Mouse (Mus musculus) ES-E14 (cell line): Measurements from ENCODE around the gene Polr2f. TPM values are rescaled to one million over a fixed set of nuclear protein-coding genes. Genes with fewer than 3 reads are reported as not detected.

Experiments used
- DNase-seq: peaks from one replicate; pipeline ENCODE4 v3.0.0-alpha.2; 2013; ENCODE audit warnings: low read depth, low spot score
- H3K27ac ChIP-seq: 2 replicates; pipeline ENCODE4 v1.5.1; 2012; ENCODE audit warnings: low read depth, mild to moderate bottlenecking, low read length, moderate library complexity, mixed read lengths; ENCODE audit not compliant: poor library complexity, insufficient read depth, severe bottlenecking
- H3K36me3 ChIP-seq: 2 replicates; pipeline ENCODE4 v1.6.1; 2012; ENCODE audit warnings: mild to moderate bottlenecking, low read length, moderate library complexity, mixed read lengths; ENCODE audit not compliant: control insufficient read depth, poor library complexity, insufficient read depth, severe bottlenecking
- H3K4me1 ChIP-seq, 2 experiments: fragments of 150-350 bp in 1 of 2; sonication (generic) in 1 of 2; 2 replicates each; pipeline ENCODE4 v1.6.1; 2012; ENCODE audit warnings: low read length in 2 of 2, mild to moderate bottlenecking in 1 of 2, mixed read lengths in 1 of 2; ENCODE audit not compliant: control insufficient read depth in 2 of 2, insufficient read depth in 2 of 2, poor library complexity in 1 of 2
- H3K4me3 ChIP-seq, 2 experiments: fragments of 150-350 bp in 1 of 2; sonication (generic) in 1 of 2; 2 replicates each; pipeline ENCODE4 v1.5.1; 2012; ENCODE audit warnings: low read length in 2 of 2, low read depth in 1 of 2, mild to moderate bottlenecking in 1 of 2, mixed read lengths in 1 of 2; ENCODE audit not compliant: insufficient read depth in 1 of 2, poor library complexity in 1 of 2, severe bottlenecking in 1 of 2
- H3K9ac ChIP-seq: 2 replicates; pipeline ENCODE4 v1.6.1; 2012; ENCODE audit warnings: low read depth, mild to moderate bottlenecking, low read length, mixed read lengths; ENCODE audit not compliant: poor library complexity, insufficient read depth, severe bottlenecking
- H3K9me3 ChIP-seq: fragments of 150-350 bp; sonication (generic); 2 replicates; pipeline ENCODE4 v1.6.1; 2012; ENCODE audit warnings: low read depth, mild to moderate bottlenecking, low read length; ENCODE audit not compliant: control insufficient read depth, insufficient read depth
- CHD2 ChIP-seq: IDR thresholded peaks from 2 replicates; pipeline ENCODE4 v1.6.1; 2014; ENCODE audit warnings: mild to moderate bottlenecking, low read depth, low read length, inconsistent platforms
- HCFC1 ChIP-seq: IDR thresholded peaks from 2 replicates; pipeline ENCODE4 v1.6.1; 2012; ENCODE audit warnings: low read length, inconsistent platforms, borderline replicate concordance; ENCODE audit not compliant: insufficient read depth
- MAFK ChIP-seq: IDR thresholded peaks from 2 replicates; pipeline ENCODE4 v1.6.1; 2014; ENCODE audit warnings: mild to moderate bottlenecking, low read depth, low read length, inconsistent platforms; ENCODE audit not compliant: insufficient read depth
- ZC3H11A ChIP-seq: IDR thresholded peaks from 2 replicates; pipeline ENCODE4 v1.6.1; 2012; ENCODE audit warnings: low read depth, mild to moderate bottlenecking, inconsistent platforms, low read length, borderline replicate concordance
- ZNF384 ChIP-seq: IDR thresholded peaks from 2 replicates; pipeline ENCODE4 v1.6.1; 2012; ENCODE audit warnings: low read depth, low read length, inconsistent platforms
- in situ Hi-C, 2 experiments: fragments of 600-800 bp; cut with MboI; formaldehyde crosslinking; loops; one replicate each; pipeline ENCODE4 v1.15.1; 2025; ENCODE audit warnings: low sequenced_read_pairs in 2 of 2, inconsistent platforms in 1 of 2; ENCODE audit not compliant: unreplicated experiment in 2 of 2
- total RNA-seq: library from RNA; depleted of rRNA; stranded (reverse); fragments of 300-350 nt; gene quantifications from 2 replicates; pipeline ENCODE4 v1.2.3, GENCODE M21; 2012

The Polr2f gene
- total RNA-seq, 1 experiment, result 238 TPM

DNA sequence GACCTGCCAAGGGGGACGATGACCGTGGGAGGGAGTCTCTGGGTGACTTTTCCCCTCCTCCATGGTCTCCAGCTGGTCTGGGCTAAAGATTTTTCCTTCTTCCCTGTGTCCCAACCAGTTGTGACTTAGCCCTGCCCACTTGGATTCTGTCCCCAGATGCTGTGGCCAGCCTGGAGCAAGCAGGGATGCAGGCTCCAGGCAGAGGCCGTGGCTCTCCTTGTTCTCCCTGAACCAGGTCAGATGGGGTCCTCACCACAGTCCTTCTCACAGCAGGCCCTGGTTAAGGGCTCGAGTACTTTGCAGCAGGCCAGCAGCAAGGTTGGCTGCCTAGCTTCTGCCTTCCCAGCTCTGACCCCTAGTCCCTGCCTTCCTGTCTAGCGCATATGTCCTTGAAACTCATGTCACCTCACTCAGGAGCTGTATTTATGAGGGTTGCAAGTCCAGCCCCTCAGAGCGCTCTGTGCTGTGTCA is 7.6 kb upstream of the Polr2f start:
- Histone ChIP-seq H3K4me1 (no peaks in the 10 kb centered on the region; a peak in 1 of 4 replicates), H3K36me3 (peaks cover 6% of the 10 kb centered on the region; the same call in 1 of the 2 replicates), H3K4me3 (no peak overlapping the region), H3K9me3 (no peaks in the 10 kb centered on the region), H3K9ac (no peak overlapping the region), H3K27ac (no peak overlapping the region)
- TF ChIP-seq ZNF384, result no peak
- TF ChIP-seq HCFC1, result no peak
- no peak for TF ChIP-seq MAFK
- no peak for TF ChIP-seq ZC3H11A
- TF ChIP-seq CHD2, result no peak
- DNase-seq, result no peak
- in situ Hi-C loops, result no loop called here

DNA sequence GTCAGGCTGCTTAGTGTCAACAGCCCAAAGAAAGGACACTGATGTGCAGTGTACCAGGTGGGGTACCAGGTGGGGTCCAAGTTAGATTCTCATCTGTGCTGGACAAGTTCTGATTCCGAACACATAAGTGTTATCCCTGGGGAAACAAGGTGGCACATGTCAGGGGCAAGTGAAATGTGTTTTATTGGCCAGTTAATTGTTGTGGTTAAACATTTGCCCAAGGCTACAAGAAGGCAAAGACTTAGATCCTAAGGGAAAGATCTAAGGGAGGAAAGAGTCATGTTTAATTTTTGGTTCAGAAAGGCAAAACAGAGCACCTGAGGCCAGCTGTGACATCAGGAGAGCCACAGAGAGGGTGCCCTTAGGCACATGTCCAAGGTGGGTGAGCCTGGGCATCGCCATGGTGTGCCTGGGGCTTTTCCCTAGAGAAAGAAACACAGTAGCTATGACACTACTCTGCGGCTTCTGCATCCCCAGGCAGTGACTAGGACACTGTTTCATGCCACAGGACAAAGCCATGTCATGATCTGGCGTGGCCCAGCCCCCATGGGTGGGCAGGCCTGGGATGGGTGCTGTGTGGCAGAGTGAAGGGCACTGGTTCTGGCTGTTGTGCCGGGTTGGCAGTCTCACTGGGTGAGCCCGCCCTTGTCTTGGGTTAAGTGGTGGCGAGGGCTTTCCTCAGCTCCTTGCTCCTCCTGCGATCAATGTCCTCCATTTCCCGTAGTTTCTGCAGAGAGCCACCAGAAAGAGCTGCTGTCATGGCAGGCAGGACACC is 6.1 kb upstream of the Polr2f start:
- in situ Hi-C loops, result no loop called here
- no peak for DNase-seq
- peaks cover 6% of the 10 kb centered on the region; the same call in 1 of the 2 replicates for H3K36me3 ChIP-seq

DNA sequence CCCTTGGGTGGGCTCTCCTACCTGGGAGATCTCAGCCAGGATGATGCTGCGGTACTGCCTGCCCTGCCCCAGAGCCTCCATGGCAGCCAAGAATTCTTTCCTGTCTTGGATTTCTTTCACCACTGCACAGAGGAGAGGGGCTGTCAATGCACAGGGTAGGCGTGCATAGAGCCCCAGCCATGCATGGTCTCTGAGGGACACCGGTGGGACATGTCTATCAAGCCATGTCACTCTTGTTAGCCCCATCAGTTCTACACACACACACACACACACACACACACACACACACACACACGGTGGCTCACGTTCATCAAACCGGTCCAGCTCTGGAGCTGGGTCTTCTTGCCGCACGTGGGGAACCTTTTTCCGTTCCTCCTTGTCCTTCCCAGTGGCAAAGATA is 5.5 kb upstream of the Polr2f start:
- Histone ChIP-seq H3K27ac (no peak overlapping the region), H3K9ac (no peak overlapping the region)
- in situ Hi-C loops, result no loop called here

More for the DNA sequence above, 6.1 kb upstream of the Polr2f start:
- Histone ChIP-seq H3K27ac (no peak overlapping the region), H3K4me3 (no peak overlapping the region), H3K4me1 (no peaks in the 10 kb centered on the region; a peak in 1 of 4 replicates), H3K9ac (no peak overlapping the region), H3K9me3 (no peaks in the 10 kb centered on the region)
- TF ChIP-seq MAFK, result no peak
- no peak for TF ChIP-seq CHD2
- no peak for TF ChIP-seq HCFC1
- TF ChIP-seq ZC3H11A, result no peak
- TF ChIP-seq ZNF384, result no peak

DNA sequence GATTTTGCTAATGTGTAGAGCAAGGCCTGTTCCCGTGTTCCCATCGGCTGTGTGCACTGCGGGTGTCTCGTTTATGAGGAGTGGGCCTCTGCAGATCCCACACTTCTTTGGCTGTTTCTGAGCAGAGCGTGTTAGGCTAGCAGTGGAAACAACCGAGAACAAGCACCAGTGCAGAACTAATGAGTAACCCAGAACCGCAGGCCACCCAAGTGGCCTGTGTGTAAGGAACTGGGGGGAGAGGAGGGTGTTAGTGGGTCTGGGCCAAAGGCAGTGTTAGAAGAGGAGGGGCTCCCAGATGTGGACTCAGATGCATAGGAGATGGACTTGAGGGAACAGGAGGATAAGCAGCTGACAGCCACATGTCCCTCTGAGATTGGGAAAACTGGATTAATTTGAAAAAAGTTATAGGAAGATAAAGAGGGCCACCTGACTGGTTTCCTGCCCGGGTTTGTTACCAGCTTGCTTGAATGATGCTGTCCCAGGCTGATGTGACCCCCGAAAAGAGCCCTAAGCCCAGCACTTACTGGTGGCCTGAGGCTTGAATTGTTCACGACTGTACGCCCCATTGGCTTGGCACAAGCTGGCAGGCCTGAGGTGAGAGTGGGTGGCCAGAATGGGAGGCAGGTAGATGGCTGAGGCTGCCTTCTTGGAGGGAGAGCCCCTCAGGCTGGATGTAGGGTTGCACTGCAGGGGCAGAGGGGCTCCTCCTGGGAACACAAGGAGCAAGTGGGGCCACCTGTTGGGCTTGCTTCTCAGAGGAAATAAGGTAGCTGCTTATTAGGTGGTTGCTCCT is 4.8 kb upstream of the Polr2f start:
- in situ Hi-C loops, result no loop called here
- no peak overlapping the region for H3K27ac ChIP-seq
- H3K9ac ChIP-seq, result no peak overlapping the region
- H3K36me3 ChIP-seq, result peaks cover 6% of the 10 kb centered on the region; the same call in 1 of the 2 replicates
- no peak overlapping the region for H3K4me3 ChIP-seq
- no peak for DNase-seq
- TF ChIP-seq HCFC1 (no peak), ZC3H11A (no peak), ZNF384 (no peak), MAFK (no peak), CHD2 (no peak)
- H3K9me3 ChIP-seq, result no peaks in the 10 kb centered on the region
- H3K4me1 ChIP-seq, result no peaks in the 10 kb centered on the region; a peak in 1 of 4 replicates

More for the DNA sequence above, 5.5 kb upstream of the Polr2f start:
- no peak overlapping the region for H3K4me3 ChIP-seq
- no peaks in the 10 kb centered on the region for H3K9me3 ChIP-seq
- peaks cover 6% of the 10 kb centered on the region; the same call in 1 of the 2 replicates for H3K36me3 ChIP-seq
- no peak for TF ChIP-seq MAFK
- TF ChIP-seq HCFC1, result no peak
- TF ChIP-seq CHD2, result no peak
- no peak for TF ChIP-seq ZNF384
- no peak for TF ChIP-seq ZC3H11A
- H3K4me1 ChIP-seq, result no peaks in the 10 kb centered on the region; a peak in 1 of 4 replicates
- no peak for DNase-seq
